Mouse (Mus musculus) thymus, adult 2 months (tissue): Measurements from ENCODE around the gene Pym1.

Experiments used
- CTCF ChIP-seq: fragments of 200-500 bp; IDR thresholded peaks from 2 replicates; pipeline ENCODE4 v1.5.1; 2012; ENCODE audit warnings: mild to moderate bottlenecking, control low read depth, low read length, moderate library complexity, borderline replicate concordance; ENCODE audit not compliant: control insufficient read depth, poor library complexity, insufficient read depth; ENCODE audit errors: extremely low read depth
- POLR2A ChIP-seq: fragments of 200-500 bp; IDR thresholded peaks from 2 replicates; pipeline ENCODE4 v1.6.1; 2012; ENCODE audit warnings: mild to moderate bottlenecking, low read length, control low read depth, moderate library complexity; ENCODE audit not compliant: control insufficient read depth, poor library complexity, insufficient read depth; ENCODE audit errors: extremely low read depth

DNA sequence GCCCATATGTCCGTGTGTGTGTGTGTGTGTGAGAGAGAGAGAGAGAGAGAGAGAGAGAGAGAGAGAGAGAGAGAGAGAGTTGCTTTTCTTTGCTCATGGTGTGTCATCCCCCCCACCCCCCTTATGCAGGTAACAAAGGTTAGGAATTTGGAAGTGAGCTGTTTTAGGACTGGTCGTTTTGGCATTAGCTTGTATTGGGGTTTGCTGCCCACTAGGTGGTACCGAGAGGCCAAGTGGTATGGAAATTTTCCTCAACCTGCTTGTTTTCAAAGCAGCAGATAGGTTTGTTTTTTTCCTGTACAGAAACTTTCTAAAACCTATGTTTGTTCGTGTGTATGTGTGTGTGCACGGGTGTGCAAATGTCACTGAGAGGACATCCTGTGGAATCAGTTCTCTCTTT, 26.0 kb downstream of the Pym1 start:
- TF ChIP-seq POLR2A (no peak), CTCF (no peak)
